Mouse (Mus musculus) layer of hippocampus, adult 8-10 months (tissue): ENCODE results near the gene Pnma3. TPM values are rescaled to one million over a fixed set of nuclear protein-coding genes. Genes with fewer than 3 reads are reported as not detected.
"Not testable (repeated sequence)": the region's sequence is repeated elsewhere in the genome, so short reads cannot be mapped to it uniquely, and the experiment has no call there.

Experiments used
- DNase-seq, 2 experiments: peaks; one replicate each; pipeline ENCODE4 v3.0.0; 2022; ENCODE audit warnings: low spot score in 2 of 2
- total RNA-seq, 4 experiments: library from RNA; stranded (reverse); gene quantifications; 2 replicates each; pipeline ENCODE4 v1.2.4; 2022

The Pnma3 gene
- total RNA-seq: 10 to 100 TPM; 18.6 to 27.3 (median 22.1) TPM

DNA sequence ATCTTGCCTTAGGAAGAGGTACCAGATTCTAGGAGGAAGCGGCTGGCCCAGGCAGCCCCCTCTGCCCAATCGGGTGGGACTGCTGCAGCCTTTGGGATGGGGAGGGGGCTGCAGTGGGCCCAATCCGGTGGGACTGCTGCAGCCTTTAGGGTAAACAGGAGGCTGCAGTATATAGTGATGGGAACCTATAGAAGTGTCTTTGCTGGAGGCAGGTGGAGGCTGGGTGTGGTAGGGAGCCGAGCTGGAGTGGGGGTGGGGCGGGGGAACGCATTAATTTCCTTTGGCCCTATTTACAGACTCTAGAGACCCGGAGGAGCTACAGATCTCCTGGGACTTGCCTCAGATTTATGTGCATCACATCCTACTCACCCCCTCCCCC is at the start of gene Pnma3:
Pnma3 (plus strand) TSS at position 373 of the 379 bp plus-strand sequence.
- no peak for DNase-seq

DNA sequence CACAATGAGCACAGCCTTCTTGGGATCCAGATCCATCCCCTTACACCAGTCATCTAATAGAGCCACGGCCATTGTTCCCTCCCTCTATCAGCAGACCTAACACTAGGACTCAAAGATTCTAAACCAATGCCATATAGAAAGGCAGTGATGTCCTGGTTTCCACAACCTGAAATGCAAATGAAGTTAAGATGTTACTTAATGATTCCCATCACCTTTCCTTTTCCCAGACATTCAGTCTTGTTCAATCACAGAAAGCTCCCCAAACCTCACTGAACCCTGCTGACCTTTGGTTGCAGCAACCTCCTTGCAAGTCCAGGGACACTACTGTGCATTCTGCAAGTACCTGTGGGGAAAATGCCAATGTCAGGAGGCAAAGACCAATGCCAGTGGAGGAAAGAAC is 27.6 kb upstream of the Pnma3 start, which contains the start of gene Pnma5:
Pnma5 (minus strand) TSS at position 101 of the 400 bp plus-strand sequence.
- no peak for DNase-seq

DNA sequence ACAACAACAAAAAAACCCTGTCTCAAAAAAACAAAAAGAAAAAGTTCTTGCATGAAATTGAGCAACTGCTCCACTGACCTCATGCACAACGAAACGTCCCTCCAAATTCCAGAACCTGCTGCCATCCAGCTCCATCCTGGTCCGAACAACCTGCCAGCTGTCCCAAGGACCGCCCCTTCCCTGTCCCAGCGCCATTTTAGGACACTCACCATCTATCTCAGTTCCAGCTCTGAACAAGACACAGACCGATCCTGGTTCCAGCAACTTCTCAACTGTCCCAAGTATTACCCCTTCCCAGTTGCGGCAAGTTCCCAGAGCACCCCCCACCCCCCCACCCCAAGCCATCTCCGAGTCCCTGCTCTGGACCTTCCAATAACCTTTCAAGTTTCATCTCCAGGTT is 25.8 kb upstream of the Pnma3 start:
- DNase-seq: no peak

DNA sequence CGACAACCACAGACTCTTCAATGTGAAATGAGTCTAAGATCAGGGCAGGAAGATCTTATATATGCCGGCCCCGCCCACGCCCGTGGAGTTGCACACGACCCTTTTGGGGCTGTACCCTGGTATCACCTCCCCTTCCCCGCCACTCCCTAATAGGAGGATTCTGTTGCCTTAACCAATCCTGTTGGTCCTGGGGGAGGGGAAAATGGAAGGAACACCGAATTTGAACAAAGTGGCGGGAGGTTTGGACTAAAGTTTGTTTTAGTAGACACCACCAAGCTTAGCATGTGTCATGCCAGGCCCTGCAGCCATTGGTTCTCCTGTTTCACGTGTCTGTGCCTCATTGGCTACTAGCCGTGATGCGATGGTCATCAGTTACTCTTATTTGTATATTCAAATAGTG is 24.9 kb upstream of the Pnma3 start:
- DNase-seq: no peak

DNA sequence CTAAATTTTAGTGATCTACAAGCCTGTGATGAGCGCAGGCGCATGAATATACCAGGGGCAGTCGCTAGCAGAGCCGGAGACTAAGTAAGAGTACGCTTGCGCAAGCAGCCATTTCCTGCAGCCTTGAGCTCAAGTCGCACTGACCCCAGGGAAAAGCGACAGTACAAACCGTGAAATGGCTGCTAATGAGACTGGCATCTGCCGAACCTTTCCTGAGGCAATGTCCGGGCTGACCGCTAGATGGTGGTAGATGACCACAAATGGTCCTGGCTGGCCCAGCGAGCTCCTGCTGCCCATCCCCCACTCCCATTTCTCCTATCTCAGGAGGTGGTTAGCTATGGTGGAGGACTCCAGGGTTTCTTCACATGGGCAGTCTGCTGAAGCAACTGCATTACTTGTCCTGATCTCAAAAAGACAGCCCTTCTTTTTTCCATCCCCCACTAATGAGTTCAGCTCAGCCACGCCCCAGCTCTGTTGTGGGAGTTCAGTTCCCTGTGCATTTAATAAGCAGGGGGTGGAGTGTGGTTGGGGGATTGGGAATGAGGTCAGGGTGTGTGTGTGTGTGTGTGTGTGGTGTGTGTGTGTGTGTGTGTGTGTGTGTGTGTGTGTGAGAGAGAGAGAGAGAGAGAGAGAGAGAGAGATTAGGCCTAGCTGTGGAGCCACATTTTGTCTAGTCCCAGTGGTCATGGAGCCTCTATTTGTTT is 10.6 kb upstream of the Pnma3 start:
- peak; percentile 91 to 95 for DNase-seq

DNA sequence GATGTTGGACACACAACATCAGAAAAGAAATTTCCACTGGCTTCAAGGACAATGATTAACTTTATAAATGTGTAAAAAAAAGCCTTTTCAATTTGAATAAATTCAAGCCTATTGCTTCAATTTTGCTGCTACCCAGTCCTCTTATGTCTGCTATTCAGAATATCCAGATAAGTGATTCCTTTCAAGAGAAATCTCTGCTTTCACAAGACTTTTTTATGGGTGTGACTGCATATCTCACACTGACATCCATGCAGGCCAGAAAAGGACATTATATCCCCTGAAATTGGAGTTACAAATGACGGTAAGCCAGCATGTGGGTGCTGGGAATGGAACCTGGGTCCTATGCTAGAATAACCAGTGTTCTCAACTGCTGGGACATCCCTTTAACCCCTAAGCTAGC is 3.1 kb upstream of the Pnma3 start:
- DNase-seq: no peak

DNA sequence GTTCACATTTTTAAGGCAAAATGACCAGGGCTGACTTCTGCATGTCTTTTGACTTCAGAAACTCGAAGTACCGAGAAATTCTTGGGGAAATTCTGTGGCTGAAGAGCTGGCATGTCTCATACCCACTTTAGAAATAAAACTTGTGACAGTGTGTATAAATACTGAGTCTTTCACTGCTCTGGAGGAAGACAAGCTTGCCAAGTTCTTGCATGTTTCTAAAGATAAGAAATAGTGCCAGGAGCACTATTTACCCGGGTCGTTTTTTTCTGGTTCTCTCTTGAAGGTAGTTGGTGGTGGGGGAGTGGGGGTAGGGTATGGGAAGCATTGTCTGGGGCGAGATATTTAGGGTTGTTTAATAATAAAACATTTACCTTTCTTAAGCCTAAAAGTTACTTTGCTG is 2.3 kb upstream of the Pnma3 start:
- DNase-seq: no peak

DNA sequence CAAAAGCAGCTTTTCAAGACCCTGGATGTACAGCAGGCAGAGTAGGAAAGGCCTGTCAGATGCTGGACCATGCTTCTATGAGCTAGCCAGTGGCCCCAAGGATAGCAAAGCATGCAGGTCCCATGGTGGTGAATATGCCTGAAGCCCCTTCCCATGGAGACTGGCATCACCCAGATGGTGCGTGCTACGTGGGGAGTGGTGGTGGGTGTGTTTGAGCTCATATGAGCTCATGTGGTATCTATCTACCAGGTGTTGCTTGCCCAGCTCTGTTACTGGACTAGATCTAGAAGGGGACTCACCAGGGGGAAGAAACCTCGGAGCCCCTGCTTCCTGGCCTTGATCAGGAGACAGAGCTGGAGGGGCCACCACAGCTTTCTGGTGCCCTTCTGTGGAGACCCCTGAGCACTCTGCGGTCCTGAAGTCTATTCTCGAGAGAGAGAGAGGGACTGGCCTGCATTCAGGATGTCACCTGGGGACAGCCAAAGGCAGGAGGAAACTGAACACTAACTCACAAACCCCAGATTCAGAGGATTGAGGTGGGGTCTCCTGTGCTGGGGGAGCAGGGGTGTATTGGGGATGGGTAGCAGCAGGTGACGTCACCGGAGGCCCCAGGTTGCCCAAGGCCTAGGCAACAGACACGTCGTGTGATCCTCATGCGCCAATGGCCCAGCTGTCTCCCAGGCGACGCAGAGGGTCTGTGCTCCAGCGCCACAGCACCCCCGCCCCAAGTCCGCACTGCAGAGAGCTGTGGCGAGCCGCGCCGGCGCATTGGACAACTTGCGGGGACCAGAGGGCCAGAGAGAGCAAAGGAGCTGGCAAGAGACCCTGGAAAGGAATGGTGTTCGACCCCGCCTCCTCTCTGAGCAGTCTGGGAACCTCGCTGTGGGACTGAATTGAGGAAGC is 824 bp upstream of the Pnma3 start:
- DNase-seq: peak in 1 of 2 experiments; percentile 32

DNA sequence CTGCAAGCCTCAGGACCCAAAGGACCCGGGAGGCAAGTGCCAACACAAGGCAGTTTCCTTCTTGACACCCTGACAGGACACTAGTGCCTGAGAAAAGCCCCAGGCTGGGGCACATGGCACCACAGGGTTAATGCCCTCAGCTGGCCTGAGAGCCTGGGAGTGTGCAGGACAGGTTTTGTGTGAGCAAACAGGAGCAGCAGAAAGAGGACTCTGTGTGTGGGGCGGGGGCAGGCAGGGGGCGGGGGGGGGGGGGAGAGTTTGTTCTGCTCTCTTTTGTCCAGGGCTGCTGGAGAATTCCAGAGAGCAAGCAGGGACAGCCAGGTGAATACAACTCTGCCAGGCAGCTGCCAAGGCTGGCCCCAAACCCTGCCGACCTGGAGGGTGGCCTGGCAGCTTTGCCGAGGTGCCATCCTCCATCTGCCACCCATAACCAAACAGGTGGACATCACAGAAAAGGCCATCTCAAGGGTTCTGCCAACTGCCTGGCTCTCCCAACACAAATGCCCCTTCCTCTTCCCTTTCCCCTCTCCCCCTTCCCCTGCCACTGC is 2.3 kb downstream of the Pnma3 start:
- DNase-seq: not testable (repeated sequence)

DNA sequence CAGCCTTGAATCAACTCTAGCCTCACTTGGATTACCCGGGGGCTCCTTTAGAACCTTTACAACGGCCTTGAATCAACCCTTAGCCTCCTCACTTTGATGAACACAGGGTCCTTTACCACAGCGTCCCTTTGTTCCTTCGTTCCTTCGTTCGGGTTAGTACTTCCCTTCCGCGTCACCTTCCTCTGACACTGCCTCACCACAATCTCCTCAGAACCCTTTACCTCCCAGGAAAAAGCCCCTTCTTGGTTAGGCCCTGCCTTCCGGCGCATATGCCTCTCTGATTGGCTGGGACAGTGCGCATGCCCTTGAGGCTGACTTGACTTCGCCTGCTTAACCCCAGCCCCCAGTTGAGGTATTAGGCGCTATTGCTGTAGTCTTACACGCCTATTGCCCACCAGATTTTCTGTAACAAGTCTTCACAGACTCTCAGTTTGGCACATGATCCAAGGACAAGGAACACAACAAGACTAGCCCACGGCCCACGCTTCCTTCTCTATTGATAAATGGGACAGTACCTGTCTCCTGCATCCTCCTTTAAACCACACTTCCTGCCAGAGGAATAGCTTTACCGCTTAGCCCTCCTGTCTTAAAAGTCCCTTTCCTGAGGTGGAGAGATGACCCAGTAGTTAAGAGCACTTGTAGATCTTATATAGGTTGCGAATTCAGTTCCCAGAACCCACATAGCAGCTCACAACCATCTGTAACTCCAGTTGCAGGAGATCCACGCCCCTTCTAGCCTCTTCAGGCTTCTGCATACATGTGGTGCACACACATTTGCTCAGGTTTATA is 17.9 kb downstream of the Pnma3 start, which contains the start of gene Xlr4a:
Xlr4a (minus strand) TSS at position 212 of the 789 bp plus-strand sequence.
- DNase-seq: not testable (repeated sequence)

DNA sequence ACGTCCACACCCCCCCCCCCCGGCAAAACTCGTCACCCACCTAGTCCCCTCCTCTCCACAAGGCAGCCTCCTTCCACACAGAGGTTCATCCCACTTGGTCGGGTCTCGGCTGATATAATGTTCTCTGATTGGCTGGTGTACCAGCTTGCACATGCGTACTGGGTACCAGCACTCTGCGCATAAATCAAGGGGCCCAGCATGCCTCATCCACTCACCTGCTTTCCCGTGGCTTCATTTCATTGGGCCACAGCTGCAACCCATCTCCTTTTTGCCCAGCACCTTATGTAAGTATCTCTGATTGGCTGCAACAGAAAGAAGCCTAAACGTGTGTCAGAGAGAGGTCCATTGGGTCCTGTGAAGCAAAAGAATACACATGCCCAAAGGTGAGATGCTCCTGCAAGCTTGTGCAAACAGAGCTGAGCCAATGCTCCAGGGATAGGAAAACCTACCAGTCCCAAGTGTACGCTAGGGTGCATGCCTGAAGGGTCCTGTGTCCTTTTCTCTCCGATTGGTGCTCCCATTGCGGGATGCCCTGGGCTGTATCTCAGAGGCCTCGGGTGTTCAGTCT is 32.4 kb downstream of the Pnma3 start, which contains the start of gene Xlr3a:
Xlr3a (minus strand) TSS at position 155 of the 568 bp plus-strand sequence.
- DNase-seq: not testable (repeated sequence)

DNA sequence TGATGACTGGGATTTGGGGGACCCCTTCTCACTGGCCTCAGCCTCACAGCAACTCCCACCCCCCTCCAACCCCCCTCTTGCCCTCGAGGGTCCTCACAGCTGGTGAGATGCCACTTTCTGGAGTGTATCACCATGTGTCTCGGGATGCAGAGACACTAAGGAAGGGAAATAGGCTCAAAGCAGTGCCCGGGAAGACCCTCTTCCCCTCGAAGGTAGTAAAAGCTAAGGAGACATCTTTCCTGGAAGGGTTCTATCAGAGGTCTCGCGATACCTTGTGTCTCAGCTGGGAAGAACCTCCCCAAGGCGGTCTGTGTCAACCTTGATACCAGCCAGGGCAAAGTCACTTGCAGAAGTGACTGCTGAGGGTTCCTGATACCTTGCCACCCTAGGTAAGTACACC is 52.2 kb downstream of the Pnma3 start, which contains the start of gene Gm14685:
Gm14685 (plus strand) TSS at position 301 of the 400 bp plus-strand sequence.
- not testable (repeated sequence) for DNase-seq

Other genes starting within 250 kb of the Pnma3 start
- gene Gabrq, start 239.6 kb upstream of the Pnma3 start, total RNA-seq: under 1 TPM; 0.57 to 1.00 (median 0.77) TPM
- 10 to 100 TPM; 45.5 to 58.5 (median 54.8) TPM for gene Cetn2, start 146.4 kb upstream of the Pnma3 start, total RNA-seq
- 10 to 100 TPM; 21.4 to 30.5 (median 27.3) TPM for gene Nsdhl, start 146.2 kb upstream of the Pnma3 start, total RNA-seq
- gene Zfp185, start 77.4 kb upstream of the Pnma3 start, total RNA-seq: 1 to 10 TPM; 1.3 to 1.8 (median 1.5) TPM
- gene Pnma5, start 27.7 kb upstream of the Pnma3 start, total RNA-seq: 1 to 10 TPM in 1 of 4 experiments, under 1 TPM in 3; 0.20 to 1.1 (median 0.41) TPM
- gene Xlr4a, start 17.7 kb downstream of the Pnma3 start, total RNA-seq: 1 to 10 TPM in 2 of 4 experiments, under 1 TPM in 1, not detected in 1; 0.74 to 3.9 (median 1.5) TPM
- gene Xlr3a, start 32.3 kb downstream of the Pnma3 start, total RNA-seq: 1 to 10 TPM in 2 of 4 experiments, under 1 TPM in 2; 0.45 to 7.2 (median 1.5) TPM
- 1 to 10 TPM; 1.3 to 2.5 (median 1.7) TPM for gene Gm14685, start 52.3 kb downstream of the Pnma3 start, total RNA-seq
- gene Xlr5b, start 84.0 kb downstream of the Pnma3 start, total RNA-seq: not detected
- gene DXBay18, start 84.7 kb downstream of the Pnma3 start, total RNA-seq: 1 to 10 TPM; 1.4 to 2.6 (median 1.8) TPM
- gene Spin2d, start 112.2 kb downstream of the Pnma3 start, total RNA-seq: not detected
- gene Xlr3b, start 127.4 kb downstream of the Pnma3 start, total RNA-seq: 10 to 100 TPM in 2 of 4 experiments, 1 to 10 TPM in 1, under 1 TPM in 1; 0.30 to 13.5 (median 6.2) TPM
- gene Xlr4b, start 149.5 kb downstream of the Pnma3 start, total RNA-seq: 1 to 10 TPM in 2 of 4 experiments, under 1 TPM in 1, not detected in 1; 0.41 to 2.6 (median 1.9) TPM
- gene F8a, start 163.5 kb downstream of the Pnma3 start, total RNA-seq: 10 to 100 TPM; 12.3 to 14.4 (median 12.6) TPM
- gene Xlr4c, start 178.3 kb downstream of the Pnma3 start, total RNA-seq: not detected
- under 1 TPM in 1 of 4 experiments, not detected in 3; 0.30 TPM for gene Xlr3c, start 200.6 kb downstream of the Pnma3 start, total RNA-seq
- gene Xlr5a, start 228.2 kb downstream of the Pnma3 start, total RNA-seq: not detected
- not detected for gene Xlr5c, start 228.2 kb downstream of the Pnma3 start, total RNA-seq